Mouse (Mus musculus): ENCODE data around the gene Tomm40.

Gene Tomm40

DNA sequence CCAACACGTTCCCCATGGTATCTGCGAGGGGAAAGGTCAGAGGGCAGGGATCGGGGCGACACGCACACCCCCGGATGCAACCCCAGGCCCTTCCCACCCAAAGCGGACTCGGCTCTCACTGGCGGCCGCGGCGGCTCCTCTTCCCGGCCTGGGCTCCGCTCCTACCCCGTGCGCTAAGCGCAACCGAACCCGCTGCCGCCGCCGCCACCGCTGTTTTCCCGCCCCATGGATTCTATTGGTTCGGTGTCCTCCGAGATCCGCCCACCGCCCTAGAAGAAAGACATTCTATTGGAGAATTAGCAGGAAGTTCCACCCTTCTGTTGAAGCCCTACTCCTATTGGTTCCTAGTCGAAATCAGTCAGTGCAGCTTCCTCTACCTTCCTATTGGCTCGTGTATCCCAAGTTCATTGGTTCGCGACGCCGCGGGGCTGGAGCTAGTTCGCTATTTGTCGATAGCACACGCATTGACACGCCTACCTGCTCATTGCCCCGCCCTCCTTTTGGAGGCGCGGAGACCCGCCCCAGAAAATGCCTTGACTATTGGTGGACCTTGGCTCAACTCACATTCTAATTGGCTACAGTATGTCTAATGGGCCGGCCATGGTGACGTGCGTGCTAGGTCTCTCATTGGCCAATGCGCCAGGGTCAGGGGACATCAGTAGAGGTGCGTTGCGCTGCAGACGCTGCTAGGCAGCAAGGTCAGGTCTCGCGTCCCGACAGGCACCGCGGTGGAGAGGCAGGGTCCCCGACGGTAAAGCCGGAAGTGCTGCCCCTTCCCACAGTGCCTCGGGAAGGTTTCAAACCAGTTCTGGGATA lies at the start of gene Tomm40:
Tomm40 (minus strand) TSS at position 200 of the 816 bp plus-strand sequence.
- DNase-seq (ENCODE audit: low spot score), result peak; percentile 97

DNA sequence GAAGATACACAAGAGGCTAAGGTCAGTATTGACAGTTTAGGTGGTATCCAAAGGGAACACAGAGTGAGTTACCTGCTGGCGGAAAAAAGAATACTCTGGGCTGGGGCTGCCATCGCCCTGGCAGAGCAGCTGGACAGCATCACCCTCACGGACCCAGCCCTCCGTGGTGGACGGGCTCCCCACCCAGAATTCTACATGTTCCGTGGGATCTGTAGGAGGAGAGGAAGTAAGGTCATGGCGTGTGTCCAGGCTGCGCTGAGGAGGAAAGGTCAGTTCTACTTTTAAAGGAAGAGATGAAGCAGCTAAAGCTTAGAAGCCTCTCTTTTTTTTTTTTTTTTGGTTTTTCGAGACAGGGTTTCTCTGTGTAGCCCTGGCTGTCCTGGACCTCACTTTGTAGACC lies 49.3 kb upstream of the Tomm40 start:
- DNase-seq (ENCODE audit: low spot score), result no peak

DNA sequence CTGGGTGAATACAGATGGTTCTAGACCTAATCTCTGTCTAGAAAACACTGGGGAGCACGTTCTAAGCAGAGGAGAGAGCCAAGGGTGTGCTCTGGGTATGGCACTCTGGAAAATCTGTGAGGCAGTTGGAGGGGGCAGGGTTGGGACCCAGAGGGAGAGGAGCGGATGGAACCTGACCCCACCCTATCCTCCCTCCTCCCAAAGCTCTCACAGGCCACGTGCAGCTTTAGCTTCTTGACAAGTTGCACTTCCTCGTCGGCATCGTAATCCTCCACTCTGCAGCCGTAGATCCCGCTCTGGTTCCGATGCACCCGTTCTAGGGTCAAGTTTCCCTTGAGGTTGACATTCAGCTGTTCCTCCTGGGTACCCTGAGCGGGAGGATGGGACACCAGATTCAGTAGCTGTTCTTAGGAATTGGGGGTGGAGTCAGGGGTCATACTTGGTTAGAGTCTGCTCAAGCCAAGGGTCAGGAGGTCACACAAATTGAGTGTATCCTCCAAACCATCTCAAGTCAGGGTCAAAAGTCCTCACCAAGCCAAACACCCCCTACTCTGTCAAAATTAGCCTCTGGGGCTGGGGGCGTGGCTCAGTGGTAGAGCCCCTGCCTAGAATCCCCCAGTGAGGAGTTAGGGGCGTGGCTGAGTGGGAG lies 48.7 kb upstream of the Tomm40 start:
- no peak for DNase-seq (ENCODE audit: low spot score)

DNA sequence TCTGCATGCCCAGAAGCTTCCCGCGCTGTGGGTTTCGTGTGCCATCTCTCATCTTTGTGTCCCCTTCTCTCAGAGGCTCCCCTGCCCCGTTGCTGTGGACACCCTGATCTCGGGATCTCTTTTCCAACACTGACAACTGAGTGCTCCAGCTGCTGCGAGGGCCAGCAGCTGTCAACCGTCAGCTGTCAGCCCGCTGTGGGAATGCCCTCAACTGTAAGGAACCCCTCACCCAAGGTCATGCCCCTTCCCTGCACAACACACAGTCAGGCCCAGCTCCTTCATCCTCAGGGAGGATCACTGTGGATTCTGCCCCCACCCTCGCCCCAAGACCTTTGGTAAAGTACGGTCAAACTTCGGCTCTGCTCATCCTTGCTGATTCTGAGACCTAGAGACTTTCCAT lies 47.0 kb upstream of the Tomm40 start:
- no peak for DNase-seq (ENCODE audit: low spot score)

DNA sequence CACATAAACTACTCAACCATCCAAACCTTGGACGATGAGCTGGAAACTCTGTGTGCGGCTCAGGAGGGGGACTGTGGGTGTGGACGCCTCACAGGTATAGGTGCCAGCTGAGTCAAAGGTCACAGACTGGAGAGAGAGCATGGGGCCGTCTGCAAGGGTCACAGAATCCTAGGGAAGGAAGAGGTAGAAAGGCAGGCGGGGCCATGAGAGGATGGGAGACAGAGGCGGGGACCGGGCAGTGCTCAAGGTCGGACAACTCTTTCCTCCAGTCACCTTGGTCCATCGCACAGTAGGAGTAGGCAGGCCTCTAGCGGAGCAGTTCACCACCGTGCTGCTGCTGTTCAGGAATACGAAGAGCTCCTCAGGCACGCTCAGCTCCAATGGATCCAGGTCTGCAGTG lies 44.8 kb upstream of the Tomm40 start:
- DNase-seq (ENCODE audit: low spot score), result no peak

DNA sequence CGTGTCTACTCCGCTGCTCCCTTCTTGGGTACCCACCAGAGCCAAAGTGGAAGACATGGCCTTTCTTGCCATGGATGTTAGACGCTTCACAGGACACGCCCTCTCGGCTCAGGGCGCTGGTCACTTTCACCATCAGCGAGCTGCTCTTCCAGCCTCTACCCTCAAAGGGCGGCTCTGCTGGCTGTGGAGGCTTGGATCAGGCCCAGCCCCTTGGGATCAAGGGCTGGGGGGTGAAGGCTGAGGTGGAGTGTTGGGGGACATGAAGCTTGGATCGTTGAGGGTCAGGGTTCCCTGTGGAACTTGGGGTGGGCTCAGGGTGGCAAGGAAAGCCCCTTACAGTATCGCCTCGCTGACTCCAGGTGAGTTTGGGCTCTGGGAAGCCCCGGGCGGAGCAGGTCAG lies 43.4 kb upstream of the Tomm40 start:
- no peak for DNase-seq (ENCODE audit: low spot score)

DNA sequence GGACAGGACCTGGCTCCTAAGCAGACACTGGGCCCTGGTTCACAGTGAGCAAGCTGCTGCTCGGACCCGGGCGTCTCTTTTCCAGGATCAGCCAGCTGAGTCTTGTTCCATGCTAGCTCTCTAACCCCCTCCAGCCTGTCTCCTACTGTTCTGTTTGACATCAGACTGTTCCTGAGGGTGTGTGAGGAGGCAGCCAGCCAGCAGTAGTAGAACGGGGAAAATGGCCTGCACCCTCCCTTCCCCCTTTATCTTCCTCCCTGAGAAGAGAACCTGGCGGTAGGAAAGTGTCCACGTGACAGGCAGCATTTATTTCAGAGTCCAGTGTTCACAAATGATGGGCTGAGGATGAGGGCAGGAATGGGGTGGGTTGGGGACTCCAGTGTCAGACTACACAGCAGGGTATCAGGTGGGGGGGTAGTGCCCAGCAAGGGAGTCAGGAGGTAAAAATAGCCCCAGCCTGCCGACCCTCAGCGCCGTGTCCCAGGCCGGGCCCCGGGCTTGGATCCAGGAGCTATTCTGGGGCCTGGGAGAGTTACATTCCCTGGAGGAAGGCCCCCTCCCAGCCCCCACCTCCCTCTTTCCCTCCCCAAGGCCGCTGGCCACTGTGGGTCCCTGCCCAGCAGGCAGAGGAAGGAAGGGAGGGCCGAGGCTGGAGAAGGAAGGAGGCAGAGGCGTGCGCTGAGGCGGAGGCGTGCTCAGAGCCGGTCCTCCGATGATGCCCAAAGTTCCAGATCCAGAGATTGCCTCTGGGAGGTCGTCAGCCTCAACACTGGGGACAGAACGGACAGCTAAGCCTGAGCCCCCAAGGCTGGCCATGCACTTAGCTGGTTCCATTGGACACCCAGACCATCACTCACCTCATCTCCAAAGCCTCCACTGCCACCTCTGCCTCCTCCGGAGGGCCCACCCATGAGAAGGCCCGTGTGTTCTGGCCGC lies 40.9 kb upstream of the Tomm40 start:
- peak; percentile 63 for DNase-seq (ENCODE audit: low spot score)

DNA sequence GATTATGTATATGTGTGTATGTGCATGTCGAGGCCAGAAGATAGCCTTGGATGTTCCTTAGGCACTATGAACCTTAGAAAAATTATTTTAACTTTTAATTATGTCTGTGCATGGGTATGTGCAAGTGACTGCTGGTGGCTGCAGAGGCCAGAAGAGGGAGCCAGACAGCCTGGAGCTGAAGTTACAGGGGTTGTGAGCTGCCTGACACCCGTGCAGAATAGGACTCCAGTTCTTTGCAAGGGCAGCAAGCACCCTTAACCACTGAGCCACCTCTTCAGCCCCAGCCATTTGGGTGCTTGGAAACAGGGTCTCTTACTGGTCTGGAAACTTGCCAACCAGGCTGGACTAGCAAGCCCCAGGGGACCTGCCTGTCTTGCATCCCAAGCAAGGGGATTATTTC lies 39.8 kb upstream of the Tomm40 start:
- no peak for DNase-seq (ENCODE audit: low spot score)

DNA sequence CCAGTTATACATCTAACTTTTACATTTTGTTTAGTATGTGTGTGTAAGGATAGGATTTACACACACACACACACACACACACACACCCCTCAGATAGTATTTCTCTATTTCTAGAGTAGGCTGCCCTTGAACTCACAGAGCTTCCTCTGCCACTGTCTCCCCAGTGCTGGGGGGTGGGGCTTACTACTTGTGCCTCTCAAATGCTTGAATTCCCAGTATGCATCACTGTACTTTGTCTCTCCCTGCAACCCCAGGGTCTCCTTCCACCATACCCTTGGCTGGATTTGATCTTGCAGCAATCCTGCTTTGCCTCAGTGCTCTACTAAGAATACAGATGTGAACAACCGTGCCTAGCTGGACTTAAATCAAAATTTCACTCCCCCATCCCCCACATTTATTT lies 38.8 kb upstream of the Tomm40 start:
- DNase-seq (ENCODE audit: low spot score), result no peak

DNA sequence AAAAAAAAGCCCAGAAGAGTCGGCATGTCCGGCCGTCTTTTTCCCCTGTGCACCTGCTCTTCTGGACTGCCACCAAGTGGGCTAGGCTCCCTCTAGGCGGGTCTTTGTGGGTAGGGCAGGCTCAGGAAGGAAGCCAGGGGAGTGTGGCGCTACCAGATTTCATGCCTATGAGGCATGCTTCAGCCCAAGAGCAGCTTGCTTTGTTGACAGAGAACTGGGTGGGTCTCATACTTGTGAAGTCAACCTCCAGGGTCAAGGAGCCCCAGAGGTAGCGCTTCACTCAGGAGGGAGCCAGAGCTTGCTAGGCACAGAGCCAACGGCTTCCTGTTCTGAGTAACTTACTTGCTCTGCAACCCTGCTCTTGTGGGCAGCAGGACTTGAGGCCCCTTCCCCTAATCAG lies 38.3 kb upstream of the Tomm40 start:
- DNase-seq (ENCODE audit: low spot score), result peak; percentile 38

DNA sequence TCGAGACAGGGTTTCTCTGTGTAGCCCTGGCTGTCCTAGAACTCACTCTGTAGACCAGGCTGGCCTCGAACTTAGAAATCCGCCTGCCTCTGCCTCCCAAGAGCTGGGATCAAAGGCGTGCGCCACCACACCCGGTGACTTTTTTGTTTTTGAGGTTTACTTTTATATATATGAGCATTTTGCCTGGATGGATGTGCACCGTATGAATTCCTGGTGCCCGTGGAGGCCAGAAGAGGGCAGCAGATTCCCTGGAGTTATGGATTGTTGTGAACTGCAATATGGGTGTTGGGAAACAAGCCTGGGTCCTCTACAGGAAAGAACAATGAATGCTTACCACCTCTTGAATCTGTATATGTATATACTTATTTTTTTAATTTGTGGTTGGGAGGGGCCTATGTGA lies 37.4 kb upstream of the Tomm40 start:
- no peak for DNase-seq (ENCODE audit: low spot score)

DNA sequence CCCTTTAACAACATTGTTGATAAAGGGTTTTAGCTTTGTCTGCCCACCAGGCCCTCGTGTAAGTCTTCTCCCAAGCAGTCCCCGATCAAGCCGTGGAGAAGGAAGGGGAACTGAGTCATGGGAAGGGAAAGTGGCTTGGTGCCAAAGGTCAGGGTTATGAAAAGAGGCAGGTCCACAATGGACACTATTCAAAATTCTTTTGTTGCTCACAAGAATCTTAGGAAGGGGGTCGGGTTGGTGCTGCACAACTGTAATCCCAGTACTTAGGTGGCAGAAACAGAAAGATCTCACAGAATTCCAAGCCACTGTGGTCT lies 35.8 kb upstream of the Tomm40 start:
- no peak for DNase-seq (ENCODE audit: low spot score)

DNA sequence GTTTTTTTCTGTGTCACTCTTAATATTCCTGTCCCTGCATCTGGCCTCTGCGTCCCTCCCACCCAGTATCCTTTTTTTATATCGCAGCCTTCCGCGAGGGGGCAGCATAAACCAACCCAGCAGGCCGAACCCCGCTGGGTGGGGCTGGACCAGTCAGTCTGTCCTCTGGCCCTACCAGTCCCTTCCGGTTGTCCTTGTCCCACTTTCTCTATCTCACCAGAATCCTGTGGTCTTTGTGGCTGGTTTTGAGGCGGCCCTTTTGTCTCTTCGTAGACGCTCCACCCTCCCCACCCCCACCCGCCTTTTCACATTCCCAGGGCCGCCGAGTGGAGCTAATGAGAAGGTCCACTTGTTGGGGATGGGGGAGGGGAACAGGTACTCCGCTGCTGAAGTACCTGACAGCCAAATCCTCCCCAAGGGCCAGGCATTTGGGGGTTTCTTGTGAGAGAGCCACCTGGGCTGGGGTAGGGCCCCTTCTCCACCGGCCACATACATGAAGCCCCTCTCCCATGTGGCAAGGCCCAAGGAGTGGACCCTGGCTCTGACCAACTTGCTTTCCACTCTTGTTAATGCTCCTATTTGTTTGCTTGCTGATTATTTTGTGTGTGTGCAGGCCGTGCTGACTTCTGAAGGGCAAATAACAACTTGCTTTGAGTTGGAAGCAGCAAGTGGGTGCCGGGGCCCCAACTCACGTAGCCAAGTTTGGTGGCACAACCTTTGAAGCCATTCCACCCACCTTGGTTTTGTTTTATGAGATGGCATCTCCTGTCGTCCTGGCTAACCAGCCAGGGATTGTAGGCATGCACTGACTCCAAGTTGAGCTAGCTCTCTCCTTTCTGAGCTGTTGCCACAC lies 35.2 kb upstream of the Tomm40 start, which contains the start of gene Nectin2:
Nectin2 (minus strand) TSS at position 267 of the 853 bp plus-strand sequence.
- DNase-seq (ENCODE audit: low spot score), result peak; percentile 89

DNA sequence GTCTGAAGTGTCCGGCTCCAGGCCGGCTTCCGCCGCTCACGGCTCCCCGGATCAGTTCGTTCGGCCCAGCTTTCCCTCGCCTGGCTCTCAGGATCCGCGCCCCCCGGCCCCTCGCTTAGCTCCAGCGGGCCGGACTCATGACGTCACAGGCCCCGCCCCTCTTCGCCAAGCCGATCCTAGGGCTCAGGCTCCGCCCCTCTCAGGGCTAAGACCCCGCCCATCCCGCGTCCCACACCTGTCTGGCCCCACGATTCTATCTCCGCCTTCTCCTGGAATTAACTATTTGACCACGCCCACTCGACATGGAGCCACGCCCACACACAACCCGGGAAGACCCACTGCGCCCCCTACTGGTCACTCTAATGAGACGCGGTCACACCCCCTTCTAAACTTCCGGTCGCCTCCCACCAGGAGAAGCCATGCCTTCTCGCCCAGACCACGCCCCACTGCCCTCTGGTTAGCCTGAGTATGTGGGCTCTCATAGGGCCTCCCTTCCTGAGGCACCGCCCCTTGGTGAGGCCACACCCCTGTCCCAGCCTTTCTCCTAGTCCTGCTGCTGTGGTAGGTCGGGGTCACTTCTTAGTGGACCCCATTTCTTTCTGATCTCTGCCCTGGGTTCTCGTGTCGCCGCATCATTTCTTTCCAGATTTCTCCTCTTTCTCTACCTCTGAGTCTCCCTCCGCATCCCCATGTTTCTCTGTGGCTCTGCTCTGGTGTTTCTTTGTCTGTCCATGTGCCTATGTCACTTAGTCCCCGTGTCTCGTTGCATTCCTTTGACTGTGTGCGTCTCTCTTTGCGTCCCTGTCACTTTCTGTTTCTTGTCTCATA lies 34.4 kb upstream of the Tomm40 start:
- peak; percentile 97 for DNase-seq (ENCODE audit: low spot score)

DNA sequence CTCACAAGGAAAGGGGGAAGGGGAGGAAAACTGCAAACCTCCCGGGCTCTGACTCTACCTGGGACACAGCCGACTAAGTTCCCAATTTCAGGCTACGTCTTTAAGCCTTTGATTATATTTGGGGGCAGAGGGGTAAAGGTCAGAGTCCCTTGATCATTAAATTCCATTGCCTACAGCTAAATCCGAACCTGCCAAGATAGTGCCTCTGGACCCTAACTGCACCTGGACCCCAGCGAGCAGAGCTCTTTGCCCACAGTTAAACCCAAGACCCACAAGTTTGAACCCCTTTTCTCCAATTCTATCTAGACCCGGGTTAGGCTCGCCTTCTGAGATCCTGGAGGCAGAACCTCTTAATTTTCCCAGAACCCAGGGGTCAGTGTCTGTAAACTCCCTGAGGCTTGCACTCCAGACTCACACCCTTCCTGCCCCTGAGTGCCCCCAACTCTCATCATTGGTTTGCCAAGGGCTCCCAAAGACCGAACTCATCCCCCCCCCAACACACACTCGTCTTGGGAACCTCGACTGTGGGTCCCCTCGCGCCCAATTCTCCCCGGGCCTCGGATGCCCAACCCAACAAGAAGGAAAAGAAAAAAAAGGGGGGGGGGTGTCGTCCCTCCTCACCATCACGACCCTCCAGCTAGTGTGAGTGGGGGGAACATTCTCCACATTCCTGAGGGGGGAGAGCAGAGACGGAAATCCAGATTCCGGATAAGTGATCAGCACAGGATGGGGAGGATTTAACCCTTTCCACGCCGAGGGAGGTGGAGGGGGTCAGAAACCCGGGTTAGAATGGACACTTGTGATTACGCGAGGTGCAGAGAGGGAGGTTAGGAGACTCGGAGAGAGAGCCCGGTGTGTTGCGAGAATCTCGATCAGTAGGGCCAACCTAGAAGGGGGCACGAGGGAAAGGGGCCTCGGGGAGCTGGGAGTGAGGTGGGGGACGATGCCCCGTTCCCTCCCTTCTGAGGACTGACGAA lies 33.3 kb upstream of the Tomm40 start:
- no peak for DNase-seq (ENCODE audit: low spot score)

DNA sequence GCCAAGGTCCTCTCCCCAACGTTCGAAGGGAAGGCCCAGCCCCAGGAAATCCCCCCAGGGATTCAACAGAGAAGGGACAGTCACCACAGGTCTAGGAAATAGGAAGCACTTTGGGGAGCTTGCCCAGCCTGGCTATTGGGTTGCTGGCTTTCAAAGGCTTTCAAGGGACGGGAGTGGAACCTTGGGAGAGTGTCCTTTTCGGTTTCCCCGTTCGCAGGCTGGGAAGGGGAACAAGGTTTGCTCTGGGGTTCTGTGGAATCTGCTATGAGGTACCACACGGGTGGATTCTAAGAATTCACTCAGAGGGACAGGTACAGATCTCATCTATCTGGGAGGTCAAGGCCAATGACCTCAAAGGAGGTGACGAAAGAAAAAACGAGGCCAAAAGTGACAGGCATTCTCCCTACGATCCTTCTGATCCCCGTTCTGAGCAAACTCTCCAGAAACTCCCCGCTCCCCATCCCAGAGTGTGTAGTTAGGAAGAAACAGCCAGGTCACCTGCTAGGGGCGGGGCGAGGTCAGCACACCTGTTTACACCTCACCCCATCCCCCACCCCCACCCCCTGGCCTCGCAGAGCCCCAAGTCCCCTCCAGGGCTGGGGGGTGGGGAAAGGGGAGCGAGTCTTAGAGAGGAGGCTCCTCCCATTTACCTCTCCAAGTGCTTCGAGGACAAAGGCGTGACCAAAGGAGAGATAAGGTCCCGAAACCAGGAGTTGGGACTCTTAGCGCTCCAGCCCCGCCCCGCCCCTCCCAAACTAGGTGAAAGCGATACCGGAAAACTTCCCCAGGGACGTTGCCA lies 32.4 kb upstream of the Tomm40 start:
- peak; percentile 28 for DNase-seq (ENCODE audit: low spot score)

DNA sequence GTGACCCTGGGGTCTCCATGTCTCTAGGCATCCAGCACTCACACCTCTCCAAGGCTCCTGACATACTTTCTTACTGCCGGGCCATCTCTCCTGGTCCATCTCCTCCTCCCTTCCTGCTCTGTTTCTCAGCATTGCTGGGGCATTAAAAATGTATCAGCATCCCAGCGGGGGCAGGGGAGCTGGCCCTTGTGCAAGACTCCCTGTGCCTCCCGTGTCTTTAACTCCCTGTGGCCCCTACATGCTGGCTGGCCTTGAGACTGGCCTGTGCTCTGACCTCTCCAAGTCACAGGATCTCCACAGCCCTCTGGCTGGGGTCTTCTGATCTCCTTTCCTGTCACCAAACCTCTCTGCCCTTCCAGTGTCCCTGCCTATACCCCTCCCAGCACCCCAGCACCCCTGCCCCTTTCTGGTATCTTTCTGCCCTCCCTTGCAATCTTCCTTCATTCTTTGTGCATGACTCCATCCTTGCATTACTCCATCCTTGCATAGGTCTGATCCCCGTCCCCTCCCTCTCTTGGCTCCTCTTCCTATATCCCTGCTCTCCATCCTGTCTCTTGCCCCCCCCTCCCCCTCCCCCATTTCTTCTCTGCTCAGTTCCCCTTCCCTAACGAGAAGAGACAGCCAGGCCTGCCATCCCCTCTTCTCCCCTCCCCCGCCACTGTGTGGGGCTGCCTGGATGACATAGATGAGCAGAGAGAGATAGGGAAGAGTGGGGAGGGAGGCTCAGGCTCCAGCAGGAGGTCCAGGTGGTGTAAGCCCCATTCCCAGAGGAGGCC lies 31.4 kb upstream of the Tomm40 start:
- DNase-seq (ENCODE audit: low spot score), result no peak

DNA sequence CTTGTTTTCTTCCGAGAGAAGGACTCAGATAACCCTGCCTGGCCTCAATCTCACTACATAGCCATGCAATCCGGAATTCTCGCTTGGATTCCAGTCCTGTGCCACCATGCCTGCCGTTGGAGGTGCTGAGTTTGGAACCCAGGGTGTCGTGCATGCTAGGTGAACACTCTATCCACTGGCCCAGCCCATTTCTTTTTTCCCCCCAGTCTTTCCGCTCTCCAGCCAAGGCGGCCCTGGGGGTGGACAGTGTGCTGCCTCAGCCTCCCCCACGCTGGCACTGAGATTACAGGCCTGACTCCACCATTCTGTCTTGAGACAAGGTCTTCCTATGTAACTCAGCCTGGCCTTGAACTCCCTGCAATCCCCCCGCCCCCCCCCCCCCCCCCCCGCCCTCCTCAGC lies 30.7 kb upstream of the Tomm40 start:
- no peak for DNase-seq (ENCODE audit: low spot score)

Data from ovary, postnatal 36 days (tissue).